Mouse (Mus musculus) stomach, embryonic 14.5 days (tissue): ENCODE measurements at regions not wholly inside any gene's neighbourhood (a gene's known extent, or its start where the extent isn't known, plus 50 kb on each side); places are given as distances from the start of the nearest gene placed in this dataset.
A peak's percentile ranks its signal among the peaks of the same experiment; 100 is the strongest.

Experiments used
- ATAC-seq: fragments of 200-750 bp; cut with Nextera tagmentation; 2 replicates; pipeline ENCODE4 v1.8.0; 2017; ENCODE audit warnings: low read depth, moderate TSS enrichment; ENCODE audit not compliant: insufficient number of reproducible peaks, insufficient read depth, low FRiP score
- H3K27ac ChIP-seq: fragments of 300-500 bp; sonication (generic); 2 replicates; pipeline ENCODE4 v1.5.1; 2014; ENCODE audit warnings: mild to moderate bottlenecking, low read length, moderate library complexity, mixed read lengths
- H3K27me3 ChIP-seq: fragments of 300-500 bp; sonication (generic); 2 replicates; pipeline ENCODE4 v1.6.1; 2014; ENCODE audit warnings: low read length, control low read depth, mixed read lengths; ENCODE audit not compliant: control insufficient read depth, insufficient read depth
- H3K36me3 ChIP-seq: fragments of 300-500 bp; sonication (generic); 2 replicates; pipeline ENCODE4 v1.6.1; 2014; ENCODE audit warnings: mild to moderate bottlenecking, control low read depth, low read length, moderate library complexity, mixed read lengths; ENCODE audit not compliant: control insufficient read depth, insufficient read depth
- H3K4me1 ChIP-seq: fragments of 300-500 bp; sonication (generic); 2 replicates; pipeline ENCODE4 v1.6.1; 2014; ENCODE audit warnings: low read length, control low read depth, mixed read lengths; ENCODE audit not compliant: control insufficient read depth, insufficient read depth
- H3K4me2 ChIP-seq: fragments of 300-500 bp; sonication (generic); replicated peaks from 2 replicates; pipeline ENCODE4 v1.6.1; 2014; ENCODE audit warnings: low read depth, low read length, control low read depth
- H3K4me3 ChIP-seq: fragments of 300-500 bp; sonication (generic); 2 replicates; pipeline ENCODE4 v1.5.1; 2014; ENCODE audit warnings: low read depth, low read length, control low read depth
- H3K9ac ChIP-seq: fragments of 300-500 bp; sonication (generic); replicated peaks from 2 replicates; pipeline ENCODE4 v1.6.1; 2014; ENCODE audit warnings: low read depth, mild to moderate bottlenecking, control low read depth, low read length, moderate library complexity, mixed read lengths
- H3K9me3 ChIP-seq: fragments of 300-500 bp; sonication (generic); 2 replicates; pipeline ENCODE4 v1.6.1; 2016; ENCODE audit warnings: low read depth, low read length, control low read depth; ENCODE audit not compliant: control insufficient read depth
- WGBS: fragments of 180-500 bp; shearing (Covaris S2); extraction: QIAGEN DNeasy Blood & Tissue Kit; methylation state at CpG from one replicate; pipeline ENCODE4 v1.1.7; 2014; 5-methylcytosine and 5-hydroxymethylcytosine counted together

DNA sequence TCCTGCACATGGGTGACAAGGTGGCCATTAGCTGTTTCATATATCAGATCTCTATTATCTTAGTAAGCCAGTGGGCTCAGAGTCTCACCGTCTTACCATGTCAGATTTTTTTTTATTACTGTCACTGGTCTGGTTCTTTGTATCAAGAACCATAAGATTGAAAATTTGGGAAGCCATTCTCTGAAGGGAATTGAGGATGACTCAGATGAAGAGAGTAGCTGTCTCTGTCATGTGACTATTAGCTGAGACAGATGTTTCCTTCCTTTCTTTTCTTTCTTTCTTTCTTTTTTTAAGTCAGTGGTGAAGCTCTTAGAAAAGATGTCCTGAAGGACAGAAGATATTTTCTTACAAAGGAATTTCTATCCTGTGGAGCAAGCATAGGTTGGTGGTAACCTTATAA lies 84.1 kb downstream of the Dact1 start:
- WGBS = 70% methylated on average over 1 of the region's 1 CpGs
- H3K4me2 ChIP-seq = no peak overlapping the region

DNA sequence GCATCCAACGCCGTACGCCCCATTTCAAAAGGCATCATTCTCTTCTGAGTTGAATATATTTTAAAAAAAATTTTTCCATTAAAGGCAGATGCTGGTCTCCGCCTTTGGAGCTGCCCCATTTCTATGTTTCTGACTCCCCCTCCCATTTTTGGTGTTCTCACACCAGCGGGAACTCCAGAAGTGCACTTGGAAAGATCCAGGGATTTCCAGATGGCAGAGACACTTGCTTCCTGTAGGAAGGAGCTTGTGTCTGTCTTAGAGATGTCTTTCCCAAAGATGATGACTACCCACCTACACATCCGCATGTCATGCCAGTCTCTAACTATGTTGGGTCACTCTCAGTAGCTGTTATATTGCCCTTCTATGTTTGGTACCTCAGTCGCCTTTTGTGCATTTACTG lies 87.8 kb downstream of the Dact1 start:
- 91% methylated on average over 7 of the region's 7 CpGs for WGBS
- no peaks in the 10 kb centered on the region for H3K27me3 ChIP-seq
- no peak overlapping the region for H3K27ac ChIP-seq

More for the DNA sequence above, 84.1 kb downstream of the Dact1 start:
- no peaks in the 10 kb centered on the region for H3K9me3 ChIP-seq
- H3K9ac ChIP-seq = no peak overlapping the region
- H3K4me1 ChIP-seq = no peaks in the 10 kb centered on the region
- no peak for ATAC-seq
- H3K36me3 ChIP-seq = no peaks in the 10 kb centered on the region
- no peak overlapping the region for H3K27ac ChIP-seq
- H3K27me3 ChIP-seq = no peaks in the 10 kb centered on the region
- no peak overlapping the region for H3K4me3 ChIP-seq

DNA sequence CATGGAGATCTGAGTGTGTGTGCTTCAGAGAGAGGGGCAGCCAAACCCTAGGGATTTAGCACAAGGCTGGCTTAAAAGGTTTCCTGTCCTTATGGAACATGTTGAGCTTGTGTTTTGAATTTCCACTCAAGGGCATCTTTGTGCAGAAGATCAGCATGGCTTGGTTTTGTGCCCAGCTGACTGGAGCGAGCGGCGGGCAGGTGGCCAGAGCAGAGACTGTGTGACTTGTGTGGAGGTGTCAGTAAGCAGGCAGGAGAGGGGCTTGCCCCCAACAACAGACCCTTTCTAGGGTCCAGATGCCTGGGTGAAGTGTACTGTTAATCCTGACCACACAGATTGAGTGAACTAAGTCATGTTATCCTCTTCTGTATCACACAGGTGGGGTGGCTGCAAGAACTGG lies 89.0 kb downstream of the Dact1 start:
- no peak for ATAC-seq
- H3K9me3 ChIP-seq = no peaks in the 10 kb centered on the region
- H3K4me2 ChIP-seq = no peak overlapping the region
- H3K36me3 ChIP-seq = no peaks in the 10 kb centered on the region
- H3K27me3 ChIP-seq = no peaks in the 10 kb centered on the region
- H3K9ac ChIP-seq = no peak overlapping the region
- no peak overlapping the region for H3K4me3 ChIP-seq
- 85% methylated on average over 3 of the region's 3 CpGs for WGBS
- no peaks in the 10 kb centered on the region for H3K4me1 ChIP-seq
- no peak overlapping the region for H3K27ac ChIP-seq

More for the DNA sequence above, 87.8 kb downstream of the Dact1 start:
- no peak overlapping the region for H3K4me2 ChIP-seq
- no peak overlapping the region for H3K4me3 ChIP-seq
- no peak overlapping the region for H3K9ac ChIP-seq
- no peaks in the 10 kb centered on the region for H3K4me1 ChIP-seq
- H3K9me3 ChIP-seq = no peaks in the 10 kb centered on the region
- no peaks in the 10 kb centered on the region for H3K36me3 ChIP-seq
- ATAC-seq = no peak

DNA sequence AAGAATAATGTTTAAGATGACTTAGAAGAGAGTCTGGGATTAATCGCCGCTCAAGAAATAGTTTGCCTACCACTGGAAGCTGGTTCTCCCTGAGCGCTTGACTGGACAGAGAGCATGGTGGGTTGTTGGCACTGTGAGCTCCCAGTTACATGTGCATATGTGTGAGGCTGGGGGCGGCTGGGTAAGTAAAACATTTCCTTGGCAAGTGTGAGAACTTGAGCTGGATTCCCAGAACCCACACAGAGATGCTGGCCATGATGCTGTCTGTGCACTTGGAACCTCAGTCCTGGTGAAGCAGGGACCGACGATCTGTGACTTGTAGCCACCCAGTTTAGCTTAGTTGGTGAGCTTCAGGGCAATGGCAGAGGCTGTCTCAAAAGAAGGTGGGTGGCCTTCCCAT lies 90.5 kb downstream of the Dact1 start:
- WGBS = 90% methylated on average over 6 of the region's 6 CpGs
- Histone ChIP-seq H3K27me3 (no peaks in the 10 kb centered on the region), H3K27ac (no peak overlapping the region), H3K36me3 (no peaks in the 10 kb centered on the region), H3K4me1 (no peaks in the 10 kb centered on the region), H3K4me3 (no peak overlapping the region), H3K9me3 (no peaks in the 10 kb centered on the region), H3K4me2 (no peak overlapping the region), H3K9ac (no peak overlapping the region)
- no peak for ATAC-seq

DNA sequence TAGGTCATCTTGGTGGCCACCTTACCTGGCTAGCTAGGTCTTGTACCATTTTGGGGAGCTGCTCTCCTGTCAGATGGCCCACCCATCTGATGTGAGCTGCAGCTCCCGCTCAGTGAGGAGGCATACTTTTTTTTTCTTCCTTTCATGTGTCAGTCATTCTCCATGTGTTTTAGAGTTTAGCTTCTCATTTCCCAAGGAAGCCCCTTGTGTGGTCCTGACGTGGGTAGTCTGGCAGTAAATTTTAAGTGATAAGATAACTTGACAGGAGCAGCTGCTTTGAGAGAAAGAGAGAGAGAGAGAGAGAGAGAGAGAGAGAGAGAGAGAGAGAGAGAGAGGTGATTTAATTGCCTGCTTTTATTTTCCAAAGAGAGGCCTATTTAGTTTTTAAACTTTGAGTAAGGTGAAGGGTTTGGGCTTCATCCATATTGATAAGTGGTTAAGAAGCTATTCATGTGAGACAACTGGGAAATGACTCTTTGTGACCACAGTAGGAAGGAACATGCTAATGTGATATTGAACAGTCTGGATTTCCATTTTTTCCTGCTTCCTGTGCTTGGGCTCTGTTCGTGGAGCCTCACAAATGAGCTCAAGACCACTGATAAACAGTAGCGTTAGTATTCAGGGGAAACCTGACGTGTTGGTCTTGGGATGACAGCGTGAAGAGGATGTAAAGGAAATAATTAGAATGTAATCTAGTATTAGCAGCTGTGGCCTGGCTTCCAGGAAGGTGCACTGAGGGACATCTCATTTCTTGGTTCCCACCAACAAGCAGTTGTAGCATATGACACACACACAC lies 92.1 kb downstream of the Dact1 start:
- H3K27me3 ChIP-seq = no peaks in the 10 kb centered on the region
- no peak overlapping the region for H3K4me2 ChIP-seq
- no peak for ATAC-seq
- no peaks in the 10 kb centered on the region for H3K4me1 ChIP-seq
- 33% methylated on average over 6 of the region's 6 CpGs for WGBS
- no peak overlapping the region for H3K27ac ChIP-seq
- no peak overlapping the region for H3K9ac ChIP-seq
- H3K36me3 ChIP-seq = no peaks in the 10 kb centered on the region
- H3K4me3 ChIP-seq = no peak overlapping the region
- no peaks in the 10 kb centered on the region for H3K9me3 ChIP-seq

DNA sequence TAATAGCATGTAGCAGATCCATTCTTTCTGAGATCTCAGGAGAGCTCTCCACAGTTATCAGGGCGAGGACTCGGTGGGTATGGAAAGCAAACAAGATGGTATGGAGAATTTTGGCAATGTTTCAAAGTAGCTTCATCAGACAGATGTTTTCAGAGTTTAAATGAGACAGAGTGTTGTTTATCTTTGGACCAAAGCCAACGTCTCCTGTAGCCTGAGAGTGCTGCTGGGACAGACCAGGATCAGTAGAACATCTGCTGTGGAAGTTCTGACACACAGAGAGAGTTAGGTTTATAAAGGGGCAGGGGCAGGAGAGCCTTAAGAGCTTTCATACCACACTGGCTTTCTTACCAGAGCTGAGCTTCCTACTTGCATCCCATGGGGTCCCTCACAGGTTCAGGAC lies 97.6 kb downstream of the Dact1 start:
- H3K4me2 ChIP-seq = no peak overlapping the region
- no peaks in the 10 kb centered on the region for H3K9me3 ChIP-seq
- no peak for ATAC-seq
- H3K36me3 ChIP-seq = no peaks in the 10 kb centered on the region
- H3K27ac ChIP-seq = peak overlapping the region; percentile 28; the same call in 1 of the 2 replicates
- no peaks in the 10 kb centered on the region for H3K27me3 ChIP-seq
- WGBS = 25% methylated on average over 3 of the region's 3 CpGs
- peaks cover 6% of the 10 kb centered on the region; the same call in 1 of the 2 replicates for H3K4me1 ChIP-seq
- H3K9ac ChIP-seq = no peak overlapping the region
- no peak overlapping the region for H3K4me3 ChIP-seq

DNA sequence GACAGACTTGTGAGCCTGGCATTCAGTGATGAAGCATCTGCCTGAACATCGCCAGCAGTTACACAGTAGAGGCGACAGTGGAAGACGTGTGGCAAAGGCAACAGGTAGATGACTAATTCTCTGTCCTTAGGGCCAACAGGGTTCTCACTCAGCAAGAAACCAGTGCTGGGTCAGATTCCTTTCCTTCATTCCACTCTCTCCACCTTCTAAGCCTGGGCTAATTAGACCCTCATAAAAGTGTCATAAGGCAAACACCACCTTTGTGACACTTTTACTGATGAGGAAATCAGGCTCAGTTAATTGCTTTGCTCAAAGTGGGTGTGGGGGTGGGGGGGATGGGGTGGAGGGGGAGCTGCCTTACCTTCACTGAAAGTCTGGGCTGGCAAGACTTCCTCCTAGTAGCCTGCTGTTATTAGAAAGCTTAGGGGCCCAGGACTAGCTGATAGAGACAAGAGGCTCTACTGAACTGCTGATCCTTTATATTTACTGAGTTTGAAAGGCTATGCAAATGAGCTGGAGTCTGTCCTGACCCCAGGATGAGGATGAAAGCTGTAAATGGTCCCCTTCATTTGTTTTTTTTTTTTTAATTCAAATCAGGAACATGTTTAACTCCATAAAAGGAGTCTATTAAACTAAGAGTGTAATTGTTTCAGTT lies 98.8 kb downstream of the Dact1 start:
- no peaks in the 10 kb centered on the region for H3K9me3 ChIP-seq
- H3K9ac ChIP-seq = no peak overlapping the region
- no peak overlapping the region for H3K27ac ChIP-seq
- WGBS = 60% methylated on average over 3 of the region's 3 CpGs
- H3K4me2 ChIP-seq = no peak overlapping the region
- H3K27me3 ChIP-seq = no peaks in the 10 kb centered on the region
- peaks cover 6% of the 10 kb centered on the region; the same call in 1 of the 2 replicates for H3K4me1 ChIP-seq
- H3K36me3 ChIP-seq = no peaks in the 10 kb centered on the region
- ATAC-seq = no peak
- no peak overlapping the region for H3K4me3 ChIP-seq

DNA sequence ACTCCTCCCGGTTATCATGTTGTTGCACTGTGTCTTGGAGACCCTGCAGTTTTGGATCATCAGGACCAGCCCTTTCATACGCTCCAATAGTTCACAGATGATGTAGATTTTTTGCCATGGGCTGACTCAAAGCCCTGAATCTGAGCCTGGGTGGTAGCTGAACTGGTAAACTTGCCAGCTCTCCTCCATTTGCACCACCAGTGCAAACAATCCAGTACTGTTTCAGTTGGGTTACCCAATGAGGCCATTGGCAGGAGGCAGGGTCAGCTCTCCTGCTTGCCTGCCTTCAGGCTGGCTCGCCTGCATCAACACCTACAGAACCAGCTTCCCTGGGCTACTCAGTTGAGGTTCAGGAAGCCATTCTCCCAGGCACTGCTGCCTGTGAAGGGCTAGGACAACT lies 102.6 kb downstream of the Dact1 start:
- H3K9me3 ChIP-seq = no peaks in the 10 kb centered on the region
- H3K4me3 ChIP-seq = no peak overlapping the region
- no peak for ATAC-seq
- 84% methylated on average over 3 of the region's 3 CpGs for WGBS
- H3K4me2 ChIP-seq = no peak overlapping the region
- H3K27ac ChIP-seq = no peak overlapping the region
- no peaks in the 10 kb centered on the region for H3K27me3 ChIP-seq
- no peaks in the 10 kb centered on the region for H3K36me3 ChIP-seq
- H3K4me1 ChIP-seq = peaks cover 3% of the 10 kb centered on the region; the same call in 1 of the 2 replicates
- H3K9ac ChIP-seq = no peak overlapping the region
